Mouse (Mus musculus) brown adipose tissue, adult 24 weeks (tissue): ENCODE results near the gene Tti1. TPM values are rescaled to one million over a fixed set of nuclear protein-coding genes. Genes with fewer than 3 reads are reported as not detected.
"Not testable (repeated sequence)": the region's sequence is repeated elsewhere in the genome, so short reads cannot be mapped to it uniquely, and the experiment has no call there.

Source experiments
- H3K27ac ChIP-seq: fragments of 200-500 bp; replicated peaks from 2 replicates; pipeline ENCODE4 v1.5.1; 2012; ENCODE audit warnings: low read depth, mild to moderate bottlenecking, low read length
- H3K4me1 ChIP-seq: fragments of 200-500 bp; 2 replicates; pipeline ENCODE4 v1.6.1; 2012; ENCODE audit warnings: low read length, mixed read lengths; ENCODE audit not compliant: control insufficient read depth, insufficient read depth, insufficient read length
- H3K4me3 ChIP-seq: fragments of 200-500 bp; 2 replicates; pipeline ENCODE4 v1.5.1; 2012; ENCODE audit warnings: low read depth, mild to moderate bottlenecking, low read length, moderate library complexity; ENCODE audit not compliant: insufficient read depth
- polyA plus RNA-seq: library from polyadenylated mRNA; stranded (reverse); fragments of >200 nt; gene quantifications from 2 replicates; pipeline ENCODE4 v1.2.4, GENCODE M21; 2012; ENCODE audit not compliant: missing spikeins, insufficient read depth, insufficient read length

Gene Tti1
- polyA plus RNA-seq, 1 experiment = 6.7 TPM

DNA sequence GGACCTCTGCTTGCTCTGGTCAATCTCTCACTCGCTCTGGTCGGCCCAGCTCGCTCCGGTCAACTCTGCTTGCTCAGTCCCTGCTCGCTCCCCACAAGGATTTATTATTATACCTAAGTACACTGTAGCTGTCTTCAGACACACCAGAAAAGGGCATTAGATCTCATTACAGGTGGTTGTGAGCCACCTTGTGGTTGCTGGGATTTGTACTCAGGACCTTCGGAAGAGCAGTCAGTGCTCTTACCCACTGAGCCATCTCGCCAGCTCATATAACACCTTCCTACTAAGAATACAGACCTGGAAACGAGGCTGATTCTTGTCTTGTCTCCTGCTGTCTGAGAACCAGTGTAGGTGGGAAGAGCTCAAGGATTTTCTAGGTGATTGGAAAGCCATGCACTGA lies 27.1 kb upstream of the Tti1 start:
- not testable (repeated sequence) for H3K4me1 ChIP-seq, H3K4me3 ChIP-seq, H3K27ac ChIP-seq

DNA sequence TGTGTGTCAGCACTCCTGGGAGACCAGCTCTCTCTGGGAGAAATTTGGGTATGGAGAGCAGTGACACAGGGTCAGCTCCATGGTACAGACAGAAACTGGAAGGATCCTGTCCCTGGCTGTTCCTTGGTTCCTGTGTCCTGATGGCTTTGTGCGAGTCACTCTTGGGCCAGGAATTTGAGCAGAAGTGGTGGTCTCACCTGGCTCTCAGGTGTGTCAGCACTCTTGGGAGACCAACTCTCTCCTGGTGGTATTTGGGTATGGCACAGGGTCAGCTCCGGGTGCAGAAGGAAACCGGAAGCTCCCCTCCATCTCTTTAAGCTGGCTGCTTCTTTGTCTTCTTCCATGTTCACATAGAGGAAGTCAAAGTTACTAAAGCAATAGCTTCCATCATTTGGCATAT lies 26.4 kb upstream of the Tti1 start:
- H3K4me3 ChIP-seq = no peak overlapping the region
- no peak overlapping the region for H3K27ac ChIP-seq
- H3K4me1 ChIP-seq = no peaks in the 10 kb centered on the region

DNA sequence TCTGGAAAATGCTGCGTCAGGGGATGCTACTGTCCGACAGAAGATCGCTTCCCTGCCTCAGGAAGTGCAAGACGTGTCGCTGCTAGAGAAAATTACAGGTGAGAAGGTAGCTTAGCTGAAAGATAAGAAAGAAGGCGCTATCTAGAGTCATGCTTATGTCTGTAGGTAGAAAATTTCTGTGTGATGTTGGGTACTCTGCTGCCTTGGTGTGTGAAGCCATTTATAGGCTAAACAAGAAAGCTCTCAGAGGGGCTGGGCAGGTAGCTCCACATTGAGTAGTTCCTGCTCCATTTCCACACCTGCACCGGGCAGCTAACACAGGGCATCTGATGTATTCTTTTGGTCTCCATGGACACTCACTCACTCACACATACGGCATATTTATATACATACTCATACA lies 21.9 kb upstream of the Tti1 start:
- H3K4me1 ChIP-seq = no peaks in the 10 kb centered on the region
- H3K4me3 ChIP-seq = no peak overlapping the region
- no peak overlapping the region for H3K27ac ChIP-seq

DNA sequence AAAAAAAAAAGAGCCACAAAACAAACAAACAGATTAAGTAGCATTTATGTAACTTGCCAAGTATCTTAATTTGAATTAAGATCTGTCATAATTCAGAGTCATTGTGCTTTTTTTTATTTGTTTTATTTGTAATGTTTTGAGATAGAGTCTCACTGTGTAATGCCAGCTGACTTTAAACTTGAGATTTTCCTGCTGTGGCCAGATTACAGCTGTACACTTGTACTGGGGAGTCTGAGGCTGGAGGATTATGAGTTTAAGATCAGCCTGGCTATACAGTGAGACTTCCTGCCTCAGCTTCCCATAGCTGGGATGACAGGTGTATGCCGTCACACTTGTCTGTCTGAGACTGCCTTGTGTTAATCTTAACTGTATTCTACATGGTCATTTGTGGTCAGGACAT lies 20.5 kb upstream of the Tti1 start:
- Histone ChIP-seq H3K27ac (no peak overlapping the region), H3K4me3 (no peak overlapping the region), H3K4me1 (no peaks in the 10 kb centered on the region)

DNA sequence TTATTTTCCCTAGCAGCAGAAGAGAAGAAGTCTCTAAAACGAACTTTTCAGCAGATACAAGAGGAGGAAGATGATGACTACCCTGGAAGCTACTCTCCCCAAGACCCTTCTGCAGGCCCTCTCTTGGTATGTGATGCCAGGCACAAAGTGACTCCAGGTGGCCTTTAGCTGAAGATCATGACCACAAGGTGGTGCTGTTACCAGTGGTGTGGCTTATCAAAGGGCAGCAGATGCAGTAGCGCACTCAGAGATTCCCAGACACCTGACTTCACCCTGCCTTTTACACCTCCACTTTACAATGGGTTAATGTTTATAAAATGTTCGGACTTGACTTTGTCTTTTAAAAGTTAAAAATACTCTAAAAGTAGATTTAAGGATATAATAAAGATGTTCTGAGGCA lies 19.7 kb upstream of the Tti1 start:
- H3K4me3 ChIP-seq = no peak overlapping the region
- no peaks in the 10 kb centered on the region for H3K4me1 ChIP-seq
- no peak overlapping the region for H3K27ac ChIP-seq

DNA sequence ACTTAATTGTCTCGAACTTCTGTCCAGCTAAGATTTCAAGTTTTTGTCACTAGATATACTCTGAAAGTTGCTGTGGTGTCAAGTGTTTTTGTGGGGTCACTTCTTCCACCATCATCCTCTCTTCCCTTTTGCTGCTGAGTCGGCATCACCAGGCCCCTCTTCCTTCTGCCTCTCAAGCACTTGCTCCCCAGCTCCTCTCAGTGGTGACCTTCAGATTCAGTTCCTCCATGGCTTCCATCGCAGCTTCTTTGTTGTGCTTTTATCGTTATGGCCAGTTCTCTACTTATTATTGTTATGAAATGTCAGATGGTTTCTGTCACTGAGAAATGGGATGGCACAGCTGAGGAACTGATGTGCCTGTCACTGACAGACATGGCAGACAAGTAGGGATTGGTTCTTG lies 18.0 kb upstream of the Tti1 start:
- Histone ChIP-seq H3K27ac (no peak overlapping the region), H3K4me1 (no peaks in the 10 kb centered on the region), H3K4me3 (no peak overlapping the region)

DNA sequence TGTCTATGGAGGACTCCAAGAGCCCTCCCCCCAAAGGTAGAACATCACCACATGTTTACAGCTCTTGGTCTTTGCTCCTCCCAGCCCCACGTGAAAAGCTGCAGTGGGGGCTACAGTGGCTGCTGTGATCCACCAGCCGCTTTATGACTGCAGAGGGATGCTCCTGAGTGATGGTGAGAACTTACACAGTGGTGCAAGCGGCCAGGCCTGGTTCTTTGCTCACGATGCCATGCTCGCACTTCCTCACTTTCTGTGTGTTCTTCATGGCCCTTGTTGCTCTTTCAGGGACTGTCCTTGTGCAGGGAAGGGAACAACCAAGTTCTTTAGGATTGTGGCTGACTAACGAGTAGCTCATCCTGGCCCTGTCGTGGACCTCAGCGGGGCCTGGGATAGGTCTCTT lies 15.3 kb upstream of the Tti1 start:
- Histone ChIP-seq H3K27ac (no peak overlapping the region), H3K4me1 (no peaks in the 10 kb centered on the region), H3K4me3 (no peak overlapping the region)

DNA sequence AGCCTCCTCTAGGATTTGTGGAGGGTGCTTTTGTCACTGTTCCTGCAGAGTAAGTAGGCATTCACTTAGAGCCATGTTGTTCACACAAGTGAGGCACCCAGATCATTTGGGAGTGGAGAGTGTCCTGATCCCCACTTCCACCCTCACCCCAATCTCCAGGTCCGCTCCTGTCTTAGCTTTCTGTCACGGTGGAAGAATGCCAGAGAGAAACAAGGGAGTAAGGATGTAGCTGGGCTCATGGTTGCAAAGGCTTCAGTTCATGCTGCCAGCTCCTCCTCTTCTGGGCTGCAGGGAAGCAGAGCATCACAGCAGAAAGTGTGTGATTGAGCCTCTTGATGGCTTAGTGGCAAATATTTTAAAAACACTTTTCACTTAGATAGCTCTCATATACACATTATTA lies 12.2 kb upstream of the Tti1 start:
- H3K27ac ChIP-seq = no peak overlapping the region

DNA sequence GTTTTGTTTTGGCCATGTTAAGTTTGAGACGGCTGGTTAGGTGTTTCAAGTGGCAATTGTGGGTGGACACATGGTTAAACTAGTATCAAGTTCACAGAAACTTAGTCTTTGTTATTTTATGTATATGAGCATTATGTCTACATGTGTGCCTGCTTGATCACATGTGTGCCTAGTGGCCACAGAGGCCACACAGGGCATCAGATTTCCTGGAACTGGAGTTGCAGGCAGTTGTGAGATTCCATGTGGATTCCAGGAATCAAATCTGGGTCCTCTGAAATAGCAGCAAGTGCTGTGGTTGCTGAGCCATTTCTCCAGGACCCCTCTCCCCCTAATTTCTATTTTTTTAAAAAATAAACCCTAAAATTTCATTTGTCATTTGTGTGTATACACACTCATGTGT lies 11.4 kb upstream of the Tti1 start:
- Histone ChIP-seq H3K27ac (no peak overlapping the region), H3K4me3 (no peak overlapping the region), H3K4me1 (no peaks in the 10 kb centered on the region)

More for the DNA sequence above, 12.2 kb upstream of the Tti1 start:
- Histone ChIP-seq H3K4me1 (no peaks in the 10 kb centered on the region), H3K4me3 (no peak overlapping the region)

DNA sequence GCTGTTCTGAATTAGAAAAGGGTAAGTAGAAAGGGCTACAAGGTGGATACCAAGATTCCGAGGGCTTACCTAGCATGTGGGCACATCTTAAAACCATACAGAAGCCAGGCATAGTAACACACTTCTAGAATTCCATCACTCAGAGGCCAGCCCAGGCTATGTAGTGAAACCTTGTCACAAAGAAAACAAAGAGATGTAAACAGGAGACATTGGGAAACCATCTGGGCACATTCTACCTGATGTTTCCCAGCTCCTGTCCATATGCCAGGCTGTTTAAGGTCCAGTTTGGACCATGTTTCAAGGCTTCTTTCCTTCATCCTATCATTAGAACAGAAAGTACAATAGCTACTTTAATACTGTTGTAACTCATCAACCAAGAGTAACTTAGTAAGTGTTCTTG lies 9.3 kb upstream of the Tti1 start:
- no peak overlapping the region for H3K4me3 ChIP-seq
- H3K27ac ChIP-seq = no peak overlapping the region
- peaks cover under 1% of the 10 kb centered on the region; the same call in 1 of the 2 replicates for H3K4me1 ChIP-seq

DNA sequence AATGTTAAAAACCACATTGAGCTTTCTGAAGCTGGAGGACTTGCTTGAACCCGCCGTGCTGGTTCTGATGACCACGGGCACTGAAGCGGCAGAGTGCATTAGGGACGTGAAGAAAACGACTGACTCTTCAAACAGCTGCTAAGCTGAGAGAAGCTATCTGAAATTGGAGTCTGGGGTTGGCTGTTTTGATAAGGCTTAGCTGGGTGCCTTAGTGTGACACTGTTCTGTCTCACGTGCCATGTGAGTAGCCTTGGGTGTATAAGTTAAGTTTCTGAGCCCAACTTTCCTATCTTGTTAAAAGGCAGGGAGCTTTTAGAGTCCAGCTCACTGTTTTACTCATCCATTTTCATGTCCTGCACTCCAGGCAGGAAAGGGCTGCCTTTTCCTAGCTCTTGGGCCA lies 8.7 kb upstream of the Tti1 start:
- H3K4me1 ChIP-seq = peaks cover 3% of the 10 kb centered on the region; the same call in 1 of the 2 replicates
- no peak overlapping the region for H3K4me3 ChIP-seq
- H3K27ac ChIP-seq = no peak overlapping the region

DNA sequence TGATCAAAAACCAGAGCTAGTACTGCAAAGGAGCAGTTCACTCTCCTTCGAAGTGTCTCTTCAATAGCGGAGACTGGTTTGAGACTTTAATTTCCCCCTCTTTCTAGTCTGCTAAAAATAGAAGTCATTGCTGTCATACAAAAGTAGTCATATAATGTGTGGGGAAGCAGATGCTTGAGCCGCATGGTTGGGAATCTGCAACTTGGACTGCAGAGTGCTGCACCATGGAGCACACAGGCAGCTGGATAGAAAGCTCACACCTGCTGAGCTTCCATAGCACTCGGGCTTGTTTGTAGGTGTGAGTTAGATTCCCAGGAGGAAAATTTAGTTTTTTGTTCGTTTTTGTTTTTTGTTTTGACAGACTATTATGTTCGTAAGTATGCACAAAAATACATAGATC lies 8.2 kb upstream of the Tti1 start:
- no peak overlapping the region for H3K27ac ChIP-seq
- H3K4me1 ChIP-seq = peaks cover 3% of the 10 kb centered on the region; the same call in 1 of the 2 replicates
- no peak overlapping the region for H3K4me3 ChIP-seq

DNA sequence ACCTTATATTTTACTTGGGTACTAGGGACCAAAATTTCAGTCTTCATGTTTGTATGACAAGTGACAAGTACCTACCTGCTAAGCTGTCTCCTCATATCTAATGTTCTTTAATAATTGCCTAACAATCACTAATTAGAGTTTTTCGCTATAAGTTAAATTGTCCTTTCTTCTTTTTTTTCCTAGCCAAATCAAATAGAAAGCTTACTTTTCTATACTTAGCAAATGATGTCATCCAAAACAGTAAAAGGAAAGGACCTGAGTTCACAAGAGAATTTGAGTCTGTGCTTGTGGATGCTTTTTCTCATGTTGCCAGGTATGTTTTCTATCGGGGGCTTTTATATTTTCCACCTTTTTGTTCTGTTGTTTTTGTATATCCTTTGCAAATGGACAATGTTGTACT lies 7.6 kb upstream of the Tti1 start:
- Histone ChIP-seq H3K27ac (no peak overlapping the region), H3K4me1 (peaks cover 3% of the 10 kb centered on the region; the same call in 1 of the 2 replicates), H3K4me3 (no peak overlapping the region)

DNA sequence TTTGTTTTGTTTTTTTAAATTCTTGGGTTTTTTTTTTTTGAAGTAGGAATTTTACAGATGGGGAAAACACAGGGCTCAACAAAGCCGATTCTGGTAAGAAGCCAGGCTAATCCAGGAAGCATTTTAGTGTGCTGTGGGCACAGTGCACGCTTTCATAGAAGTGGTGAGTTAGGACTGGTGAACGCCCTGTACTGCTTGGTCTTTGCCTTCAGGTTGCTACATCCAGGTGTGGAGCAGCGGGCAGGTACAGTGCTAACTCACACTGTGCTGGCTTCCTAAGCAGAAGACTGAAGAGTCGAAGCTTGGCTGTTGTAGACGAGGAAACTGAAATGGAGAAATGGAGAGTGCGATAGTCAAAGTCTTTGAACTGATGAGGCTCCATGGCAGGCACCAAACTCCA lies 1.8 kb upstream of the Tti1 start:
- H3K27ac ChIP-seq = no peak overlapping the region
- H3K4me3 ChIP-seq = peak overlapping the region; percentile 21; the same call in 1 of the 2 replicates

DNA sequence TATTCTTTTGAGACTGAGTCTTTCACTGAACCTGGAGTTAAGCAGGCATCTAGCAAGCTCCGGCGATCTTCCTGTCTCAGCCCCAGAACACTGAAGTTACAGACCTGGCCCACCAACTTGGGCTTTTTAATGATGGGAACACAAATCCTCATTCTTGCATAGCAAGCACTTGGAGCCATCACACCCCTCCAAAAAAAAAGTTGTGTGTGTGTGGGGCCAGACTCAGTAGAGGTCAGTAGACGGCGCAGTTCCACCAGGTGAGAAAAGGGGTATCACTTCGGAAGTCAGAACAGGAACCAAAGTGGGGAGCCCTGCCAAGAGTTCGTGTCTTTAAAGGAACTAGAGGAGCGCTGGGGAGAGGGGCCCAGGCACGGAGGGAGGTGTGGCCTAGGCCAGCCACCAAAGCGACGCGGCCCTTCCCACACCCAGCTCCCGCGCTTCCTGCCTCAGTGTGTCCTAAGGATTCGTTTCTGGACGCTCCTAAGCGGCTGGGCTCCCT lies 329 bp downstream of the Tti1 start:
- peak overlapping the region; percentile 71 for H3K27ac ChIP-seq
- peaks cover 8% of the 10 kb centered on the region for H3K4me1 ChIP-seq
- peak overlapping the region; percentile 83 for H3K4me3 ChIP-seq

More for the DNA sequence above, 1.8 kb upstream of the Tti1 start:
- peaks cover 8% of the 10 kb centered on the region for H3K4me1 ChIP-seq

DNA sequence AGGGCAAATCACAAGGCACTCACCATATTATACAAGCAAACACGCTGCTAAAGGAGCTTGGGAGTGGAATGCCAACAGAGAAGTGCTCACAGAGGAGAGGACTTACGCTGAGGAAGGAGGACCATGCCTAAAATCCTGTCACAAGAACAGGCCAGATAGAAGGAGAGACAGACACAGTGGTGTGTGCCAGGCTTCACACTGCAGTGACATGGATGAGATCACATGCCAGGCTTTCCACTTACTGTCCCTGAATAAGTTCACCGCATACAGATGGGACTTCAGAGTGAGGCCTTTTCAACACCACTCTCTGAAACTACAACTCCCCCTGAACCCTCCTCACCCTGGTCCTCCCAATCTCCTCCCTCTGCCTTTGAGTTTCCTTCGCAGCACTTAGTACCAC lies 10.9 kb downstream of the Tti1 start:
- no peak overlapping the region for H3K4me3 ChIP-seq
- peaks cover 3% of the 10 kb centered on the region; the same call in 1 of the 2 replicates for H3K4me1 ChIP-seq
- H3K27ac ChIP-seq = no peak overlapping the region

DNA sequence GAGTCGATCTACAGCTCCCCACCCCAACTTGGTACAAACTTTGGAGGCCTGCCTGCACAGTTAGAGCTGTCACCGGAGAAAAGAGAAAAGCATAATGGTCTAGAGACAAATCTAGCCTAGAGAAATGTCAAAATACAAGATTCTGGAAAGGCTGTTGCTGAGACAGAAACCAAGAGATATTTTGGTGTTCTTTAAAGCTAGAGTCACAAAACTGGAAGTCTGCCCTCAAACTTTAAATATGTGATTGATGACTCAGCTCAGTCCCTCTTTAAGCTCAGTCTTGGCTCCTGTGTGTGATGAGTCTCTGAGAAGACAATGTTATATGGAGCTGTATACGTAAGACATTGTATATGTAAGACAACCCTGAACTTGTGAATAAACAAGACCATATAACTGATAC lies 15.6 kb downstream of the Tti1 start:
- Histone ChIP-seq H3K4me3 (no peak overlapping the region), H3K4me1 (no peaks in the 10 kb centered on the region), H3K27ac (no peak overlapping the region)
